Mouse (Mus musculus) heart, postnatal 36 days (tissue): ENCODE data around the gene Vmn2r23. TPM values are rescaled to one million over a fixed set of nuclear protein-coding genes. Genes with fewer than 3 reads are reported as not detected.
"Not testable (repeated sequence)": the region's sequence is repeated elsewhere in the genome, so short reads cannot be mapped to it uniquely, and the experiment has no call there.

Experiments used
- DNase-seq, 2 experiments: peaks; one replicate each; pipeline ENCODE4 v3.0.0; 2021 to 2022
- intact Hi-C: fragments of 180-260 bp; cut with DNase I; formaldehyde crosslinking; loops from one replicate; pipeline ENCODE4 v1.15.1; 2025
- total RNA-seq, 2 experiments: library from RNA; stranded (reverse); gene quantifications; 2 replicates each; pipeline ENCODE4 v1.2.3; 2021

The Vmn2r23 gene
- total RNA-seq = not detected

- DNase-seq = no peak
- intact Hi-C loops = no loop called here
These were observed at the start of gene Vmn2r23 for GRCm38 (mm10) chr6:123702370-123702769. Gene Vmn2r23, plus strand, starts transcription at chr6:123702670.

GRCm38 (mm10) chr6:123657040-123657439 is 45.4 kb upstream of the Vmn2r23 start:
- intact Hi-C loops = no loop called here
- DNase-seq = no peak

- DNase-seq, intact Hi-C loops: not testable (repeated sequence)
These were observed 5.8 kb upstream of the Vmn2r23 start for GRCm38 (mm10) chr6:123696639-123697038.

GRCm38 (mm10) chr6:123697213-123697612 is 5.3 kb upstream of the Vmn2r23 start:
- no peak for DNase-seq
- intact Hi-C loops = no loop called here

- DNase-seq = no peak
- intact Hi-C loops = no loop called here
These were observed 67.6 kb downstream of the Vmn2r23 start for GRCm38 (mm10) chr6:123770031-123770430.

- intact Hi-C loops = no loop called here
- no peak for DNase-seq
These were observed 76.1 kb downstream of the Vmn2r23 start, which contains the start of gene Vmn2r24 for GRCm38 (mm10) chr6:123778579-123778978. Gene Vmn2r24, plus strand, starts transcription at chr6:123778879.

- DNase-seq = no peak
- intact Hi-C loops = no loop called here
These were observed 82.4 kb downstream of the Vmn2r23 start for GRCm38 (mm10) chr6:123784857-123785256.

- no peak for DNase-seq
- intact Hi-C loops = no loop called here
These were observed 91.3 kb downstream of the Vmn2r23 start for GRCm38 (mm10) chr6:123793746-123794145.

Other genes with a start within 250 kb of the Vmn2r23 start
- not detected for gene Vmn2r21, start 169.3 kb upstream of the Vmn2r23 start, total RNA-seq
- not detected for gene Vmn2r22, start 51.9 kb upstream of the Vmn2r23 start, total RNA-seq
- not detected for gene Vmn2r24, start 76.2 kb downstream of the Vmn2r23 start, total RNA-seq
- not detected for gene Vmn2r25, start 150.8 kb downstream of the Vmn2r23 start, total RNA-seq